Mouse (Mus musculus) stomach, embryonic 14.5 days (tissue): ENCODE data around the gene AC129217.1. TPM values are rescaled to one million over a fixed set of nuclear protein-coding genes. Genes with fewer than 3 reads are reported as not detected.

Experiments
- ATAC-seq: fragments of 200-750 bp; cut with Nextera tagmentation; 2 replicates; pipeline ENCODE4 v1.8.0; 2017; ENCODE audit warnings: low read depth, moderate TSS enrichment; ENCODE audit not compliant: insufficient number of reproducible peaks, insufficient read depth, low FRiP score
- H3K27ac ChIP-seq: fragments of 300-500 bp; sonication (generic); 2 replicates; pipeline ENCODE4 v1.5.1; 2014; ENCODE audit warnings: mild to moderate bottlenecking, low read length, moderate library complexity, mixed read lengths
- H3K27me3 ChIP-seq: fragments of 300-500 bp; sonication (generic); 2 replicates; pipeline ENCODE4 v1.6.1; 2014; ENCODE audit warnings: low read length, control low read depth, mixed read lengths; ENCODE audit not compliant: control insufficient read depth, insufficient read depth
- H3K36me3 ChIP-seq: fragments of 300-500 bp; sonication (generic); 2 replicates; pipeline ENCODE4 v1.6.1; 2014; ENCODE audit warnings: mild to moderate bottlenecking, control low read depth, low read length, moderate library complexity, mixed read lengths; ENCODE audit not compliant: control insufficient read depth, insufficient read depth
- H3K4me1 ChIP-seq: fragments of 300-500 bp; sonication (generic); 2 replicates; pipeline ENCODE4 v1.6.1; 2014; ENCODE audit warnings: low read length, control low read depth, mixed read lengths; ENCODE audit not compliant: control insufficient read depth, insufficient read depth
- H3K4me2 ChIP-seq: fragments of 300-500 bp; sonication (generic); replicated peaks from 2 replicates; pipeline ENCODE4 v1.6.1; 2014; ENCODE audit warnings: low read depth, low read length, control low read depth
- H3K4me3 ChIP-seq: fragments of 300-500 bp; sonication (generic); 2 replicates; pipeline ENCODE4 v1.5.1; 2014; ENCODE audit warnings: low read depth, low read length, control low read depth
- H3K9ac ChIP-seq: fragments of 300-500 bp; sonication (generic); replicated peaks from 2 replicates; pipeline ENCODE4 v1.6.1; 2014; ENCODE audit warnings: low read depth, mild to moderate bottlenecking, control low read depth, low read length, moderate library complexity, mixed read lengths
- H3K9me3 ChIP-seq: fragments of 300-500 bp; sonication (generic); 2 replicates; pipeline ENCODE4 v1.6.1; 2016; ENCODE audit warnings: low read depth, low read length, control low read depth; ENCODE audit not compliant: control insufficient read depth
- WGBS: fragments of 180-500 bp; shearing (Covaris S2); extraction: QIAGEN DNeasy Blood & Tissue Kit; methylation state at CpG from one replicate; pipeline ENCODE4 v1.1.7; 2014; 5-methylcytosine and 5-hydroxymethylcytosine counted together
- microRNA-seq: library from miRNA; unstranded; fragments of <30 nt; microRNA quantifications from one replicate; pipeline ENCODE4, GENCODE M21; 2016
- polyA plus RNA-seq: library from polyadenylated mRNA; unstranded; fragments of >200 nt; fragmentation: Nextera tagmentation; extraction: Ambion mirVana; gene quantifications from 2 replicates; pipeline ENCODE4 v1.2.1, GENCODE M21; 2014

AC129217.1 gene
- polyA plus RNA-seq, 1 experiment from 2014 or later: not detected

DNA sequence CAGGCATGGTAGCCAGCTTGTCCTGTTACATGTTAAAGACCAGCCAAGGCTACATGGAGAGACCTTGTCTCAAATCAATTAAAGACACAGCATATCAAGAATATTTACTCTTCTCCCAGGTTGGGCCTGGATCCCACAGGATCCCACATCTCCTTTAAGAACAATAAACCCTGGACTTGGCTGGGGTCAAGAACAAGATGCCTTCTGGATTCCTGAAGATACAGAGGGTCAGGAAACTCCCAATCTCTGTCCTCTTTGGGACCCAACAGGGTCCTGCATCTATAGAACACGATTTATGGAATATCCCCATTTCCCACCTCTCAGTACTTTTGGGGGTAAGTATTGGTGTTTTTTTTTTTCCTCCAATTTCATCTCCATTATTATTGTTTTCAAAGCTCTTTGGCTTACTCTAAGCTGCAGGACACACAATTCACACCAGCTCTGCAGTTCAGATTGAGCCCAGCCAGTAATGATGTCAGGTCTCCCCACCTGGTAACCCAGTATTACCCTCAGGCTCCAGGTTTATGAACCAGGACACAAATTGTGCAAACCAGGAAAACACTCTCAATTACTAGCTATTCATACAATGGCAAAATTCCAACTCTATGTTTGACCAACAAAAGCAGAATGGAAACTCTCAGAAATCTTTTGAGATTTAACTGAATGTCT lies 57.5 kb downstream of the AC129217.1 start:
- H3K4me2 ChIP-seq: peak overlapping the region; percentile 64

GRCm38 (mm10) chr19:8887585-8888463 lies 58.3 kb downstream of the AC129217.1 start:
- Histone ChIP-seq H3K4me3 (peak overlapping the region; percentile 59), H3K27me3 (no peaks in the 10 kb centered on the region), H3K4me1 (0 out of 2 replicates have a peak, but pooled peaks cover 10% of the 10 kb centered on the region), H3K9ac (peak overlapping the region; percentile 59), H3K4me2 (peak overlapping the region; percentile 64), H3K36me3 (peaks cover 9% of the 10 kb centered on the region), H3K27ac (peak overlapping the region; percentile 85), H3K9me3 (no peaks in the 10 kb centered on the region)
- no peak for ATAC-seq
- 13% methylated on average over 19 of the region's 19 CpGs for WGBS

More for the DNA sequence above, 57.5 kb downstream of the AC129217.1 start:
- Histone ChIP-seq H3K9me3 (no peaks in the 10 kb centered on the region), H3K9ac (no peak overlapping the region), H3K27me3 (no peaks in the 10 kb centered on the region), H3K36me3 (peaks cover 9% of the 10 kb centered on the region), H3K4me3 (peak overlapping the region; percentile 59), H3K27ac (peak overlapping the region; percentile 85; the same call in 1 of the 2 replicates), H3K4me1 (0 out of 2 replicates have a peak, but pooled peaks cover 10% of the 10 kb centered on the region)
- 55% methylated on average over 1 of the region's 1 CpGs for WGBS
- ATAC-seq: no peak

DNA sequence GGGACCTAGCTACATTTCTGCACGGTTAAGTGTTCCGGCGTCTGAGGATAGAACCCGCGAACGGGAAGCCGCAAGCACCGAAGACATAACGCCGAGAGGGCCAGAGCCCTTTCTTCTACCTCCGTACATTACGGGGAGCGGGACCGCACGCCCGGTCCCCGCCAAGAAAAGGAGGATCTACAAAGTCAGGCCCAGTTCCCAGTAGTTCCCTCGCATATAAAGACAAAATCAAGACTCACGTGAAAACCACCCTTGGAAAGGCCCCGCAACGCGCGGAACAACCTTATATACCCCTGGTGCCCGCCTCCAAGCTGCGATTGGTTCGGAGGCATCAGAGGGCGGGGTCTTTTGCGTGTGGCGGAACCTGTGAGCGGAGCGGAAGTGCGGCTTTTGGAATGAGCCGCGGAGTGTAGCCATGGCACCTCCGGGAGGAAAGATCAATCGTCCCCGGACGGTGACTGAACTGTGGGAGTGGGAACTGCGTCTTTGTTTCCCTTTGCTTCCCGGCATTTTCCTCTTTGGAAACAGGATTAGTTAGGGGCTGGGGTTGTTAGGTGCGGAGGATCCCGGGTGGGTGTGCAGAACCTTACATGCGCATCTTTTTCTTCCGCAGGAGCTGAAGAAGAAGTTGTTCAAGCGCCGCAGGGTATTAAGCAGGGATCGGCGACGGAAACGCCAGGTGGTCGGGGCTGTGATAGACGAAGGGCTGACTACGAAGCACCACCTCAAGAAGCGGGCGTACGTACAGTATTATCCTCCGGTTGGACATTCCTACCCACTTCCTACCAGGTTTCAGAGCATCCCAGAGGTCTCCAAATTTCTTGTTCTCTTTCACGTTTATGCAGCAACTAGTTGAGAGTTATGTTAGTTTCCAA lies 59.2 kb downstream of the AC129217.1 start, which contains the start of the genes 1810009A15Rik and Gm49416:
Gene 1810009A15Rik (plus strand): TSS at position 343 of the 875 bp plus-strand sequence.
Gene Gm49416 (plus strand): TSS at position 416 of the 875 bp plus-strand sequence.
- WGBS: under 1% methylated on average over 58 of the region's 58 CpGs
- ATAC-seq: peak; percentile 95
- Histone ChIP-seq H3K9me3 (no peaks in the 10 kb centered on the region), H3K4me1 (peaks cover 12% of the 10 kb centered on the region; the same call in 1 of the 2 replicates), H3K36me3 (peaks cover 9% of the 10 kb centered on the region), H3K27ac (peak within 1 kb of the TSS; percentile 89), H3K27me3 (no peaks in the 10 kb centered on the region), H3K4me2 (peak within 1 kb of the TSS; percentile 76), H3K4me3 (peak within 1 kb of the TSS; percentile 59), H3K9ac (peak within 1 kb of the TSS; percentile 59)

Small RNA genes within 50 kb of the gene (microRNA-seq; reads per million reads assigned to microRNA genes)
- not detected for gene Mir5136

Other genes starting within 250 kb of the AC129217.1 start
- gene Slc22a8, start 238.5 kb upstream of the AC129217.1 start, polyA plus RNA-seq: not detected in 2 replicates
- not detected in 2 replicates for gene Slc22a6, start 211.7 kb upstream of the AC129217.1 start, polyA plus RNA-seq
- gene Chrm1, start 166.0 kb upstream of the AC129217.1 start, polyA plus RNA-seq: 0.35 and 0.38 TPM in 2 replicates
- 80.8 and 91.1 TPM in 2 replicates for gene Slc3a2, start 106.4 kb upstream of the AC129217.1 start, polyA plus RNA-seq
- gene Wdr74, start 93.9 kb upstream of the AC129217.1 start, polyA plus RNA-seq: 79.4 and 85.6 TPM in 2 replicates
- gene 1700092M07Rik, start 89.1 kb upstream of the AC129217.1 start, polyA plus RNA-seq: 1.0 and 1.9 TPM in 2 replicates
- 141 and 143 TPM in 2 replicates for gene Stx5a, start 88.4 kb upstream of the AC129217.1 start, polyA plus RNA-seq
- gene Nxf1, start 72.7 kb upstream of the AC129217.1 start, polyA plus RNA-seq: 168 and 178 TPM in 2 replicates
- 178 and 194 TPM in 2 replicates for gene Tmem223, start 58.8 kb upstream of the AC129217.1 start, polyA plus RNA-seq
- gene Tmem179b, start 55.3 kb upstream of the AC129217.1 start, polyA plus RNA-seq: 85.4 and 94.0 TPM in 2 replicates
- gene Taf6l, start 43.4 kb upstream of the AC129217.1 start, polyA plus RNA-seq: 17.1 and 17.5 TPM in 2 replicates
- 140 and 151 TPM in 2 replicates for gene Polr2g, start 31.2 kb upstream of the AC129217.1 start, polyA plus RNA-seq
- 4.7 and 5.2 TPM in 2 replicates for gene Zbtb3, start 27.2 kb upstream of the AC129217.1 start, polyA plus RNA-seq
- gene Ttc9c, start 10.4 kb upstream of the AC129217.1 start, polyA plus RNA-seq: 47.5 and 51.7 TPM in 2 replicates
- gene Hnrnpul2, start 9.8 kb upstream of the AC129217.1 start, polyA plus RNA-seq: 10.0 and 10.1 TPM in 2 replicates
- gene Bscl2, start 7.7 kb downstream of the AC129217.1 start, polyA plus RNA-seq: 42.5 and 43.0 TPM in 2 replicates
- gene Gng3, start 9.4 kb downstream of the AC129217.1 start, polyA plus RNA-seq: 13.9 and 17.8 TPM in 2 replicates
- gene Lrrn4cl, start 21.0 kb downstream of the AC129217.1 start, polyA plus RNA-seq: 1.2 and 1.6 TPM in 2 replicates
- gene Ubxn1, start 41.7 kb downstream of the AC129217.1 start, polyA plus RNA-seq: 154 and 162 TPM in 2 replicates
- 63.9 and 67.6 TPM in 2 replicates for gene Uqcc3, start 51.1 kb downstream of the AC129217.1 start, polyA plus RNA-seq
- 58.5 and 82.3 TPM in 2 replicates for gene Lbhd1, start 54.0 kb downstream of the AC129217.1 start, polyA plus RNA-seq
- gene Gm49403, start 54.2 kb downstream of the AC129217.1 start, polyA plus RNA-seq: not detected in 2 replicates
- 71.0 and 82.4 TPM in 2 replicates for gene 1810009A15Rik, start 59.1 kb downstream of the AC129217.1 start, polyA plus RNA-seq
- gene Gm49416, start 59.2 kb downstream of the AC129217.1 start, polyA plus RNA-seq: not detected in 2 replicates
- gene Ints5, start 63.2 kb downstream of the AC129217.1 start, polyA plus RNA-seq: 29.3 and 33.5 TPM in 2 replicates
- gene Ganab, start 68.3 kb downstream of the AC129217.1 start, polyA plus RNA-seq: 82.0 and 90.3 TPM in 2 replicates
- 35.7 and 37.5 TPM in 2 replicates for gene B3gat3, start 90.6 kb downstream of the AC129217.1 start, polyA plus RNA-seq
- 1.0 and 2.0 TPM in 2 replicates for gene Rom1, start 99.6 kb downstream of the AC129217.1 start, polyA plus RNA-seq
- 16.8 and 18.2 TPM in 2 replicates for gene Eml3, start 99.8 kb downstream of the AC129217.1 start, polyA plus RNA-seq
- 41.5 and 45.3 TPM in 2 replicates for gene Mta2, start 112.1 kb downstream of the AC129217.1 start, polyA plus RNA-seq
- gene Tut1, start 124.1 kb downstream of the AC129217.1 start, polyA plus RNA-seq: 27.2 and 27.6 TPM in 2 replicates
- 469 and 470 TPM in 2 replicates for gene Eef1g, start 137.3 kb downstream of the AC129217.1 start, polyA plus RNA-seq
- 33.4 and 40.6 TPM in 2 replicates for gene Ahnak, start 159.5 kb downstream of the AC129217.1 start, polyA plus RNA-seq